Mouse (Mus musculus) adrenal gland (tissue): ENCODE measurements at regions not wholly inside any gene's neighbourhood (a gene's known extent, or its start where the extent isn't known, plus 50 kb on each side); places are given as distances from the start of the nearest gene placed in this dataset.

ENCODE experiments used
- intact Hi-C: fragments of 180-260 bp; cut with DNase I; formaldehyde crosslinking; loops from one replicate; pipeline ENCODE4 v1.15.1; 2025

GRCm38 (mm10) chr5:28919296-28920063, 276.3 kb upstream of the Rnf32 start:
- intact Hi-C loops = loop anchor here (10.0 kb wide), 1 partner anchor 445 kb away; no protein-coding TSS in a partner anchor

GRCm38 (mm10) chr5:28904500-28904899, 291.3 kb upstream of the Rnf32 start:
- intact Hi-C loops = loop anchor here (10.0 kb wide), 1 partner anchor 340 kb away; no protein-coding TSS in a partner anchor

- intact Hi-C loops = loop anchor here (10.0 kb wide), 1 partner anchor 339 kb away; no protein-coding TSS in a partner anchor
These were observed 291.9 kb upstream of the Rnf32 start for GRCm38 (mm10) chr5:28903805-28904320.

GRCm38 (mm10) chr5:28892703-28893249, 303.0 kb upstream of the Rnf32 start:
- intact Hi-C loops = no loop called here

- intact Hi-C loops = no loop called here
These were observed 303.8 kb upstream of the Rnf32 start for GRCm38 (mm10) chr5:28891988-28892387.

GRCm38 (mm10) chr5:28884746-28885365, 310.9 kb upstream of the Rnf32 start:
- intact Hi-C loops = no loop called here

- intact Hi-C loops = no loop called here
These were observed 319.6 kb upstream of the Rnf32 start for GRCm38 (mm10) chr5:28876199-28876598.

- intact Hi-C loops = no loop called here
These were observed 322.1 kb upstream of the Rnf32 start for GRCm38 (mm10) chr5:28873600-28874265.

GRCm38 (mm10) chr5:28859604-28860371, 336.0 kb upstream of the Rnf32 start:
- intact Hi-C loops = no loop called here

- intact Hi-C loops = no loop called here
These were observed 357.5 kb upstream of the Rnf32 start for GRCm38 (mm10) chr5:28838141-28838925.

GRCm38 (mm10) chr5:28819091-28819490, 352.0 kb upstream of the Shh start:
- intact Hi-C loops = no loop called here

- intact Hi-C loops = no loop called here
These were observed 340.9 kb upstream of the Shh start for GRCm38 (mm10) chr5:28807950-28808349.

GRCm38 (mm10) chr5:28799464-28799863, 332.4 kb upstream of the Shh start:
- intact Hi-C loops = no loop called here

GRCm38 (mm10) chr5:28798361-28798760, 331.3 kb upstream of the Shh start:
- intact Hi-C loops = no loop called here

- intact Hi-C loops = no loop called here
These were observed 328.2 kb upstream of the Shh start for GRCm38 (mm10) chr5:28795130-28795758.

- intact Hi-C loops = no loop called here
These were observed 326.7 kb upstream of the Shh start for GRCm38 (mm10) chr5:28793781-28794180.

- intact Hi-C loops = no loop called here
These were observed 318.4 kb upstream of the Shh start for GRCm38 (mm10) chr5:28785347-28786060.

GRCm38 (mm10) chr5:28784339-28784966, 317.4 kb upstream of the Shh start:
- intact Hi-C loops = no loop called here
